Mouse (Mus musculus): ENCODE results near the gene Pelo.
A peak's percentile ranks its signal among the peaks of the same experiment; 100 is the strongest.

Gene Pelo

DNA sequence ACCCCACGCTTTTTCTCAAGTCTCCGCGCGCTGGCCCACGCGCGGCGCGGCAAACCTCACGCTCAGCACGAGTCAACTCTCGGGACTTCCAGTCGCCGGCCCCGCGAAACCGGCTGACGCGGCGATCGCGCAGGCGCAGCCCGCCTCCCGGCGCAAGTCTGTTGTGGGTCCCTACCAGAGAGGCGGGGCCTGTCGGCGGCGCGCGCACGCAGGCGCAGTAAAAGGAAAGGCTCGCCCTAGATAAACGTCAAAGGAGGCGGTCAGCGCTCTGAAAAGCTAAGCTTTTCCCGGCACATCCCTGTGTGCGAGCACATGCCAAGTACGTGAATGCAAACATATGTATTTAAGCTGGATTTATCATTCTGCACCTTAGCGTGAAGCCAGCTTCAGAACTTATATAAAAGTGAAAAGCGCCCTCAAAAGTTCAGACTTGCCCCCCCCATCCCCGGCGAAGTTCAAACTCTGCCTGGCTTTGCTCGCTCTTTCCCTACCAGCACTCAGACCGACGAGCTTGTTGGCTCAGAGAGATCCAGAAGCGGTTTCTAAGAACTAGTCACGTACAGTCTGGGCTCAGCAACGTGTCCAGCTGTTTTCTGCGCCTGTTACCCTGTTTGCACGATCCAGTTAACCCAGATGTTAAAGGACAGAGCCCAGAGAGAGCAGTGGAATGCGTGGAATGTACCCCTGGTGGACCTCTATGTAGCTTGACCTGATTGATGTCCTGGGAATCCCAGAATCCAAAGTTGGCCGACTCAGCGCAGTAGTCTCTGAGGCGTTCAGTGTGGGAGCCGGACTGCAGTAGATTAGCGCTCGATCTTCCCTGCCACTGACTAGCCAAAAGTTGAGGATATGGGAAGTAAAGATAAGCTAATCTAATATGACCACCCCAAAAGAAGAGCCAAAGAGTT lies at the start of gene Pelo:
Gene Pelo (minus strand): TSS at position 118 of the 908 bp plus-strand sequence.
- peak; percentile 79 for DNase-seq (ENCODE audit: low read depth)

DNA sequence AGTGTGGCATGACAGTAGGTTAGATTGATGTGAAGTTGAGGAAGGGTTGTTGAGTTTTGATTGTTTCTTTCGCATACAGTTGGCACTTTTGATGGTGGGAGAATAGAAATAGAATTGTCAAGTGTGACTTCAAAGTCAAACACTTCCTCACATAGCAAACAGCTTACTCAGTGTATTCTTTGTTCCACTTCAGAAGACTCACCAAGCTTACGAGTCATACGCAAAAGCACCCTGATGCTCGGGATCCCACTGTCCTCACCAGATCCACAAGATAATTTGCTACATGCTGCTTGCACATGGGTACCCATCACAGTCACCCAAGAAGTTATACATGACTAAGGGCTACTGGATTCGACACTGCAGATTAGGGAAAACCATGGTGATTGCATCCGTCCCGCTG lies 48.5 kb upstream of the Pelo start:
- DNase-seq (ENCODE audit: low read depth), result no peak

DNA sequence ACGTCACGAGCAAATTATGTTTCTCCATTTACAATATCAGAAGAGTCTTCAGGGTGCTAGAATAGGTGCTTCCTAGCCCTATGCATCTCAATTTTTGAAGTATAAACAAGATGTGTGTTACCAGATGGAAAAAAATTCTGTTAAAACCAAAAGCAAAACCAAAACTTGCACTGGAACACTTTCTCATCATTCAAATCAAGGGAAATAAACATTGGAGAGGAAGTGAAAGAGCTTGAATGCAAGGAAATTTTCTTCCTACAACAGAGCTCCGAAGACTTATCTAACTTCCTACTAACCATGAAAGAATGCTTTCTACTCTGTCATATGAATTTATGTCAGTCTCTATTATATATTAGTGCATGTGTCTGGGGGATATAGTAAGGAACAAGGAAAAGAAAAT lies 46.8 kb upstream of the Pelo start:
- DNase-seq (ENCODE audit: low read depth), result no peak

DNA sequence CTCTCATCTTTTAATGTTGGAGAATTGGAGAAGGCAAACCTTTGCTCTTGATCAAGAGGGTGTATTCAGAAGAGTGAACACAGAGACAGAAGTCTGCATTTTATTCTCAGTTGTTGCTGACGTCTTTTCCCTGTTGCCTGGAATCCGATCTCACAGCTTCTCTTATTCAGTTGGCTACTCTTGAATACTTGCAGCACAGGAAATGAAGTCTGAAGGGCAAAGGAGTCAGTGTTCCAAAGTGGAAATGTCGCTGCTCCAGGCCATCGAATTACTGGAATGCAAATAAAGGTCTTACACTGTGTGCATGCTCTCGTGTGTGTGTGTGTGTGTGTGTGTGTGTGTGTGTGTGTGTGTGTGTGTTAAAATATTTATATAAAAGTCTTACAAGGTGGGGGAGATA lies 42.4 kb upstream of the Pelo start:
- DNase-seq (ENCODE audit: low read depth), result no peak

DNA sequence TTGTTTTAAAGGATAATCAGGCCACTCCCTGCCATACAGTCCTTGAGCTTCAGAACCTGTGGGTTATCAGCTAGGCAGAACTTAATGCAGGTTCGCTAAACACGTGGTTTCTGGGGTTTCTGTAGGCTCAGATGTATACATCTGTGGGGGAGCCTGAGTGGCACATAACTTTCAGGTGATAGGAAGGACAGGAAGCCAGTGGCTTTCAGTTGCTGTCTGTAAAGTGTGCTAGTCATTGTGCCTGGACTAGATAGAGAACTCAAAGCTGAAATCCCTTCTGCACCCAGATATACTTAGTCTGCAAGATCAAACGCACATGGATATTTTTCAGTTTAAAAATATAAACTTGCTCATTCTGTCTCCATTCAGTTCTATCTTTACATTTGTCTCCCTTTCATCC lies 41.4 kb upstream of the Pelo start:
- peak; percentile 12 for DNase-seq (ENCODE audit: low read depth)

DNA sequence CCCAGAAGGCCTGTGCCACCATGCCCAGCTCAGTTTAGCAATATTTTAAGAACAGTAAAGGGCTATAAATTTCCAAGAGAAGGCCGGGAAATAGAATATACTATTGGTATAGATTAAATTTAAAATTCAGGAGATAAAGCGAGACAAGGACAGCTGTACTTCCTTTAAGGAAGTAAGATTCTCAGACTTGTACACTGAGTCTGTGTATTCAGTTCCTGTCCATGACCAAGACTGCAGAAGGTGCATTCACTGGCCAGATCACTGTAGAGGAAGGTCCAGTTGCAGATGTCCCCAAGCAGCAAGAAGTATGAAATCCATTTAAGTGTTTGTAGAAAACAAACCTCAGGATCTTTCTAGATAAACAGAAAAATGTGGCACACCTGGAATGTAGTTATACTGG lies 40.0 kb upstream of the Pelo start:
- DNase-seq (ENCODE audit: low read depth), result no peak

DNA sequence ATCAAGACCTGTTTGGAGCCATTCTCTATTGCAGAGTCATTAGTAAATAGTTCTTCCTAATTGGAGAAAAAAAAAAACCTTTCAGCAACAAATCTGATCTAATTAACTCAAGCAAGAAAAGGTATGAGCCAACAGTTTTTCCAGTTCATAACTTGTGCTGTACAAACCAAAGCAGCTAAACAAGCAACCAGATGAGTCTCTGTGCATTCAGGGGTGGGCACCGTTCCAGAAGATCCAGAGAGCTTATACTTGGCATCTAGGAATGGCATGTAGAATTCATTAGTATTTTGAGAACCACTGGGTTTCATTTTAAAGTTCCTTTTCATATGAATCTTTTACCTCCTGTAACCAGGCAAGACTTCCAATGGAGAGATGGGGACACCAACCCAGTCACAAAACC lies 37.8 kb upstream of the Pelo start:
- DNase-seq (ENCODE audit: low read depth), result no peak

DNA sequence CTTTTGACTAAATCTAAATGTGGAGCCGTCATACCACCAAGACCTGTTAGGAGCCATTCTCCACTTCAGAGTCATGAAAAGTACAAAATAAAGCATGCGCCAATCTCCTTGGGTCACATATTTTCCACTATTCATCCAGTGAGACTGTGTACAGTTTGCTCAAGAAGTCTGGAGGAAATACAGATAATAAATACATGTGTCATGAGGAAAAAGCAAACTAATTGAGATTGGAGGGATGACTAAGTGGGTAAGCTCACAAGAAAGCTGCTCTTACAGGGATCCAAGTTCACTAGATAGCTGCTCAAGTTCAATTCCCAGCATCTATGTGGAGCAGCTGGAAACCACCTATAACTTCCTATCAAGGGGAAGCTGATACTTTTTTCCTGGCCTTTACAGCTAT lies 36.5 kb upstream of the Pelo start:
- no peak for DNase-seq (ENCODE audit: low read depth)

DNA sequence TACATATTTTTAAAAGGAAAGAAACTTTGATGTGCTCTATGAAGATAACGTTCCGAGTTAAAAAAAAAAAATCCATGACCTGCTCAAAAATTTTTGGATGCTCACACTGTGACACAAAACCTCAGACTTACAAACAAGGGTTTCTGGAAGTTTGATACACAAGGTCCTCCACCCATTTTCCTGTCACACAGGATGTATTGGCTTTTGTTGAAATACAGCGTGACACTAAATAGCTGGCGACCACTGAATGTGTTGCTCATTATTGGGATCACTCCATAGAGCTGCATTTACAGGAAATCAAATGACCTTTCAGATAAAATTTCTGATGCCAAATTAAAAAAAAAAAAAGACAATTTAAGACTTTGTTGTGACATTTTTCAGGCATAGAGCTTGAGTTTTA lies 35.1 kb upstream of the Pelo start:
- DNase-seq (ENCODE audit: low read depth), result no peak

DNA sequence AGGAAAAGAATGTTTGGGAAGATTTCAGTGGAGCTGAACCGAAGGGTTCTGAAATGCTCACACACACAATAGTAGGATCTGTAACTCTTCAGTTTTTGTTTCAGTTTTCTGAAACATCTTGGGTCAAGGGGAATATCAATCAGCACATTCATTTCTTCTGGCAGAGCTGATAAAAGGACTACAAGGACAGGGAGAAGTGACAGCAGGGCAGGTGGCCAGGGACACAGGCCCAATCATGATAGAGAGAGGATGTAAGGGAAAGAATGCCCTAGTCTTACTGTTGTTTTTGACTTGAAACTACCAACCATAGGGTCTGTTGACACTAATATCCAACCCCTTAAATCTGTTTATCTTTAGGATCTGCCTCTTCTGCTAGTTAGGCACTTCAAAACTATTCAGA lies 34.5 kb upstream of the Pelo start:
- DNase-seq (ENCODE audit: low read depth), result no peak

DNA sequence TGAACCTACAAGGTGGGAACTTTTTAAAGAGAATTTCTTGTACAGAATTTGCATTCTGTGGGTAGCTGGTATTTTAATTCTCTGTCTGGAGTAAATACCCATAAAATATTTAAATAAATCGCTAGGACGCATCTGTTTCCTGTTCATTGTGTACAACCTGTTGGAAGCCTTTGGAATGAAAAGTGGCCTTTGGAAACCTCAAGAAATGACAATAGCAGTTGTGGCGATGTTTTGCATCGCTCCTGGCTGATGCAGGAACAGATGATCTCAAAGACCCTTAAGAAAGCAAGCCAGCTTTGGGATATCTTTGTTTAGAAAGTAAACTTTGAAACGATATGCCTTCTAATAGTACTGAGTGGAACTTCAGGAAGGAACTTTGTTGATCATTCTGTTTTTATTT lies 28.8 kb upstream of the Pelo start:
- DNase-seq (ENCODE audit: low read depth), result no peak

DNA sequence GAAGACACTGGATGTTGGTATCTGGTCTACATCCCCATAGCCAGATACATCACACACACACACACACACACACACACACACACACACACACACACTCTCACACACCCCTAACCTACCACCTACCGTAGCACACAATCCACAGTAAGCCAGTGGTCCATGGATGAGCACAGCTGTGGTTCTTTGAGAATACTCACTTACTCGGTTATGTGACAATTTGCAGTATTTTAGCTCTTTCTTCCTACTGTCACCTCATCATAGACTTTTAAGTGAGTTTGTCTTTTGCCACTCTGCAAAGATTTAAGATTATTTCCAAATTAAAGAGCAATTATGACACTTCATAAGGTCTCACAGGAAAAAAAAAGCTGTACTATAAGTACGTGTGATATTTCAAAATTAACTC lies 28.2 kb upstream of the Pelo start:
- DNase-seq (ENCODE audit: low read depth), result no peak

DNA sequence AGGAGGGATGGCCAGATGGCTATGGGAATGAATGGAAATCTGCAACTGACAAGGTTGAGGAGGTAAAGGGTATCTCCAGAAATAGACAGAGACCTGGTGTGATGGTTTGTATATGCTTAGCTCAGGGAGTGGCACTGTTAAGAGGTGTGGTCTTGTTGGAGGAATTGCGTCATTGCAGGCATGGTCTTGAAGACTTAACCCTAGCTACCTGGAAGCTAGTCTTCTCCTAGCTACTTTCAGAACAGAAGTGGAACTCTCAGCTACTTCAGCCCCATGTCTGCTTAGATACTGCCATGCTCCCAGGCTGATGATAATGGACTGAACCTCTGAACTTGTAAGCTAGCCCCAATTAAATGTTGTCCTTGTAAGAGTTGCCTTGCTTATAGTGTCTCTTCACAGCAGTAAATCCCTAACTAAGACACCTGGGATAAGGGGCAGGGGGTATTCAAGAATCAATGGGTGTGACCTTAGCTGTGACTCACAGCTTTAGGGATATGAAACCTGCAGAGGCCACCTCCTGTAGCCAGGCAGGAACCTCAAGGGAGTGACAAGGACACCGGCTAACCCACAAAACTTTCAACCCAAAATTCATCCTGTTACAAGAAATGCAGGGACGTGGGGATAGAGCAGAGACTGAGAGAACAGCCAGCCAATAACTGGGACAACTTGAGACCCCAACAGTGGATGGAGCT lies 27.1 kb upstream of the Pelo start:
- no peak for DNase-seq (ENCODE audit: low read depth)

DNA sequence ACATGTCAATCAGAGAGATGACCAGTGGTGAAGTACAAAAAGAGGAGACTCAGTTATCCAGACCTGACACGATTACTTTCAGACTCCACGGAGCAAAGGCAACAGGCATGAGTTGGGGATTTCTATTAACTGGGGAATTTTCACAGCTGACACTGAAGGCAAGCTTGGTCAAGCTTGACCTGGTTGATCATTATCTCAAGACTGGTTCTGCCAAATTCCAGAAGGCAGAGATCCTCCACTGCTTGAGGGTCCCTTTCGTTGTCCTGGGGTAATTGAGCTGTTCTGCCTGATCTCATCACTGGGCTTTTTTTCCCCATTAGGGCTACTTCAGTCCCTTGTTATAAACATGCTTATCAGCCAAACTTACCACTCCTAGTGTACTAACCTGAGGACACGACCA lies 19.6 kb upstream of the Pelo start:
- DNase-seq (ENCODE audit: low read depth), result no peak

DNA sequence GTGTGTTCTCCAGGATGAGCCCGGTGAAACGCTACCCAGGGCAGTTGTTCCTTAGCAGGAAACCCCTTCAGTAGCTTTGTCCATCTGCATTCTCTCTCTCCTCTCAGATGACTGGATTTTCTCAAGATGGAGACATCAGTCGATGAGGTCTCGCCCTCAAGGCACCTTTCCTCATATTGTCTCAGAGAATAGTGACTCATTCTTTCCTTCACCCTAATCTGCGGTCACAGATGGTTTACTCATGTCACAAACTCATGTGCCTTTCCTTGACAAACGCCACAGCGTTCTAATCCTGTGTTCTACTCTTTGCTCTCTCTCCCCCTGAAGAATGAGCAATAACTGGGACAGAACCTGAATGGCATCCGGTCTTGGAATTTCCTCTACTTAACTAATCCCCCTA lies 17.4 kb upstream of the Pelo start:
- peak; percentile 80 for DNase-seq (ENCODE audit: low read depth)

DNA sequence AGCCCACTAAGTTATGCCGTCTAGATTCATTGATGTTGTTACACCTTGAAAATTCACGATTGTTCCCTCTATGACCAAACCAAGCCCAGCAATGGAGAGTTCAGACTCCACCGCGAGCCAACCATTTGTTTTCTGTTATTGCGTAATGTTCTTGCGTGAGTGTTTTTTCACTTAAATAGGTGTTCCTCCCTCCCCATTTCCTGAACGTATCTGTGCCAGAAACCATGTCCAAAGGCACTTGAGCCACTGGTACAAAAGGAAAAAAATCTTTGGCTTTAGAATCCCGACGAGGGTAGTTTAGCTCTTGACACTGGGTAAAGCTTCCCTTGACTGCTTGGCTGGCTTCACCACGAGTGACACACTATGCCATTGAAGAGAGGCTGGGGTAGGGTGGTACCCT lies 16.2 kb upstream of the Pelo start:
- DNase-seq (ENCODE audit: low read depth), result no peak

DNA sequence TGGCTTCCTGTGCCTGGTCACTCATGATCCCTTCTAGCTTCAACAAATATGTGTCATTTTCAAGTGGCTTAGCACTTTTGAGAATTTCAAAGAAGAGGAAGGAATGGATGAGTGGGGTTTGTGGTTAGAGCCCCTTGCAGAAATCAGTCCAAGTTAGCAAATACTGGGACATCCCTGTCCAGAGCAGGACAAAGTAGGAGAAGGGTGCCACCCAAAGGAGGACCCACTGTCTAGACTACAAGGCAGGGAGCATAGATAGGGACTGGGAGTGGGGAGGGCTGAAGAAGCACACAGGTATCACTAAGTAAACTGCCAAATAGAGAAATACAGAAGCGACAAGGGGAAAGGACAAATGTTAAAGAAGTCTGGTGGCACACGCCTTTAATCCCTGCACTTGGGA lies 12.8 kb upstream of the Pelo start:
- DNase-seq (ENCODE audit: low read depth), result no peak

DNA sequence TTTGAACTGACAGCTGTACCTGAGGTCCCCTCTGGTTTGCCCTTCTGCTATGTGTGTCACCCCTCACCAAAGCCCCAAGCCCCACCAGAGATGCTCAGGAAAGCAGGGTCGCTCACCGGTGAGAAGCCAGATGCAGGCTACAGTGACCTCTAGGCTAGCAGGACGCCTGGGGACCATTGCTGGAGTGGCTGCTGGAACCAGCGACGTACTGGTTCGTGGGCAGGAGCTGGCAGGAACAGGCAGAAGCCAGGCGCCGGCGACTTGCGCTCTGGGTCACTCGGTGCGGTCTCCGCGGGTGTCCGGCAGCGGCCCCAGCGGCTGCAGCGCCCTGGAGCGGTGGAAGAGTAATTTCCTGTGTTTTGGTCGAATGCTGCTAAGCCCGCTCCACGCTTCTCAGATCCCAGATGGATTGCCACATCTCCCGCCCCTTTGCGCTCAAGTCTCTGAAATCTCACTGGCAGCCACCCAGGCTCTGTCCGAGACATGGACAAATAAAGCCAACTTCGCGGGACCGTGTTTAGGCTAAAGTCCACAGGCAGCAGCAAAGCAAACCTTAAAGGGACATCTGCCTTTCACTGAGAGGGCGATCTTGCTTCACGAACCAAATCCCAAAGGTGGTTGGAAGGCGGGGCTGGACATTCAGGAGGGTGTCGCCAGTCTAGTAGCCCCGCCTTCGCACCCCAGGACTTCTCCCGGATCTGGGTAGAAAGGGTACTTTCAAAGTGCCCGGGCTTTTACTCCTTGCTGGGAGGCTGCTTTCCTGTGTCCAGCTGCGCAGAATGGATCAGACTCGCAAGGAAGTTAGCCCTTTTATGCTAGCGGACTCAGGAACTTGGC lies 11.6 kb upstream of the Pelo start, which contains the start of the genes Gm49395 and Itga1:
Gene Gm49395 (minus strand): TSS at position 567 of the 837 bp plus-strand sequence.
Gene Itga1 (minus strand): TSS at position 610 of the 837 bp plus-strand sequence.
- no peak for DNase-seq (ENCODE audit: low read depth)

DNA sequence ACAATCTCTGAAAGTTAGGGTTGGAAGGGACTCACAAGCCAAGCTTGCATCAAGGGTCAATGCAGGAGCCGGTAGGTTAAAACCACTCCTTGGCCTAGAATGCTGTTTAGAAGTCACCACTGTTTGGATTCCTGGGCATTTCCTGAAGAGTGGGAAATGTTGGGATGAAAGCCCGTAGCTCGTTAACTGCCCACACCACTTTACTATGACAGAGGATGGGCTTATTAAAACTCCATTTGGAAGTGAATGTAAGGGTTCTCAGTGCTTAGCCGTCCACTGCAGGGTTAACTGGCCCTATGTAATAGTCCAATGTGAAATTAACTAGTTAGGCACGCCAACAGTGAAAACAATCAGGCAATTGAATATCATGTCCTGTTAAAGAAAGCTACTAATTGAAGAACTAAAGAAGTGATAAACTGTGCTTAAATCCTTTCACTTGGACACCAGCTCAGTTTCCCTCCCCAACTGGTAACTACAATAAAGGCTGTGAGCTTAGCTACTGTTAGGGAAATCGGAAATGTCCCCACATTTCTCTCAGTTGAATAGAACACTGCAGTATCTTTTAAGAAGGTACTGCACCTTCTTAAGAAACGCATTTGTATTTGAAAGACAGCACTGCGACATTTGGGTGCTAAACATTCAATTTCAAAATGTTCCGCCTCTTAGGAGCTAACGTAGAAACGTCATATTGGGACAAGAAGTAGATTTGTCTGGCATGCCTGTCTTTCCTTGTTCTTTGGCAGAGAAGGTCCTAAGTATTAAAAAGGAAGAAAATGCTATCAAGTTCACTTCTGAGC lies 10.6 kb upstream of the Pelo start:
- DNase-seq (ENCODE audit: low read depth), result no peak

DNA sequence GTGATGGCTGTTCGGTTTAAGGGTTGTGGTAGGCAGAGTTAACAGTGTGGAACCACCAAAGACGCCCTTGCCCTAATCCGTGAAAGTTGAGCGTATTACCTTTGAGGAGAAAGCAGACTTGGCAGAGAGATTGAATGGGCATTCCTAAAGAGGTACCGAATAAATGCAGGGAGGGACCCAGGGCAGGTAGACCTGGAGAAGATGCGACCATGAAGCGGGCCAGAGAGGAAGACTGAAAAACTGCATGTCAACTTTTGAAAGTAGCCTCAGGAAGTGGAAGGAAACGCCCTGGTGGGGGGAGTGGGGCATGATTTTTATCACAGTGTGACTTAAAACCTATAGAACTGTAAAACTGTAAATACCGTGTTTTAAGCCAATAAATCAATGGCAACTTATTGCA lies 9.4 kb upstream of the Pelo start:
- no peak for DNase-seq (ENCODE audit: low read depth)

DNA sequence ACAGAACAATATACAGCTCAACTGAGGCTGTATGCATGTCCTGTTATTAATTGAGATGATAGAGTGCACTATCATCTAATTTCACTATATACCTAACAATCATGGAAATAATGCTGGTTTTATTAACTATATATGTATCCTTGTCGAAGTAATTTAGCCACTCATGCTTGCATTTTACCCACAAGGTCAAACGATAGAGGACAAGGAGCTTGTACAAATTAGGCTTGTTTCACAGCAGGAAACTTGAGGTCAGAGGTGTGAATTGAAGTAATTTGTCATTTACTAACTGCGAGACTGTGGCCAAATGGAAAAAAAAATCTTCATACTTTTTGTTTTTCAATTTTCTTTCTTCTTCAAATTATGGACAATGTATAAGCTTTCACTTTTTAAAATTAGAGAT lies 8.2 kb upstream of the Pelo start:
- no peak for DNase-seq (ENCODE audit: low read depth)

DNA sequence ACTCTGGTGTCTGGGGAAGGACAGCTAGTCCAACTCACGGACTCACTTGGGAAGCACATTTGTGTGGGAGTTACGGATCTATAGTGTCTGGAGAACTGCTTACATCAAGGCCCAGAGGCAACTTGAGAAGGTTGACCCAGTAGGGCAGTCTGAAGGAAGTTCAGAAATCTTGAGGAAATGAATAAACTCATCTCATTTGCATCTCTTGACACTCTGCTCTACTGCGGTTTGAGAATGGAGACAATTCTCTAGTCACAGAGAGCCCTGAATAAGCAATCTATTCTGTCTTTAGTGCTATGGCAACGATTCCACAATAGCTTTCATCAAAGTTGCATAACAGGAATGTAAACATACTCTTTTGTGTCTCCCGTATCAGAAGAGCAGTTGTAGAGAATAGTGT lies 7.0 kb upstream of the Pelo start:
- DNase-seq (ENCODE audit: low read depth), result no peak
